Mouse (Mus musculus) fibroblast of lung, adult 2 months (primary cell): ENCODE data around the gene Ifnar1.
"Not testable (repeated sequence)": the region's sequence is repeated elsewhere in the genome, so short reads cannot be mapped to it uniquely, and the experiment has no call there.

Experiments used
- DNase-seq: peaks from one replicate; pipeline ENCODE4 v3.0.0-alpha.2; 2011; ENCODE audit warnings: low read depth

The Ifnar1 gene

DNA sequence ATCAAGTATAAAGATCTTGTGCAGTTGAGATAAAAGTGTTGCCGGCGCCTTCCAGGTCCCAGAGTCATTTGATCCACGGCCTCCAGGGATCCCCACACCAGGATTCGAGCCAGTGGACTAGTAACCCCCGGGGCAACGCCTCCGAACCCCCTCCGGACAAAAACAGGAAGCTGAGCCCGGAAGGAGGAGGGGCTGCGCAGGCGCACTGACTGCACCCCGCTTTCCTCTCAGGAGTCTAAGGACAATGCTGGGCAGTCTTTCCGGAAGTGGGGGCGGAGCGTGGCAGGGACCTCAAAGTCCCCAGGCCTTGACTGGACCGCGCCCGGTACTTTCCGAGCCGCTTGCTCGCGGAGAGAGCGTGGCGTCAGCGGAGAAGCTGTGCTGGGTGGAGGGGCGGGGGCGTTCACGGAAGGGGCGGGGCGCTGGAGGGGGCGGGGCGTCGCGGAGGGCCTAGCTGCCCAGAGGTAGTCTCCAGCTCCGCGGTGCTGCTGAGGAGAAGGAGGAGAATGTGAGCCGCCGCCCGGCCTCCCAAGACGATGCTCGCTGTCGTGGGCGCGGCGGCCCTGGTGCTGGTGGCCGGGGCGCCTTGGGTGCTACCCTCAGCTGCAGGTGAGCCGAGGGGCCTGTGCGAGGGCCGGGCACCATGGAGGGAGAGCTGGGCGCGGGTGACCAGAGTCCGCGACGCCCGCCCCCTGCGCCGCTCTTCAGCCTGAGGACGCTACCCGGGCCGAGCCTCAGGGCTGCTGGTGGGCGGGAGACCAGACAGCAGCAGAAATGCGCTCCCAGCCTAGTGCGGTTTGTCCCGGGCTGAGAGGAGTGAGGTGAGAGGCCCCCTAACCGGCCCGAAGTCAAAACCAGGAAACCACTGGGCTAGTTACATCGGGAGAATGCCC, at the start of gene Ifnar1:
Gene Ifnar1 (plus strand): TSS at position 431 of the 893 bp plus-strand sequence.
- peak; percentile 97 for DNase-seq

DNA sequence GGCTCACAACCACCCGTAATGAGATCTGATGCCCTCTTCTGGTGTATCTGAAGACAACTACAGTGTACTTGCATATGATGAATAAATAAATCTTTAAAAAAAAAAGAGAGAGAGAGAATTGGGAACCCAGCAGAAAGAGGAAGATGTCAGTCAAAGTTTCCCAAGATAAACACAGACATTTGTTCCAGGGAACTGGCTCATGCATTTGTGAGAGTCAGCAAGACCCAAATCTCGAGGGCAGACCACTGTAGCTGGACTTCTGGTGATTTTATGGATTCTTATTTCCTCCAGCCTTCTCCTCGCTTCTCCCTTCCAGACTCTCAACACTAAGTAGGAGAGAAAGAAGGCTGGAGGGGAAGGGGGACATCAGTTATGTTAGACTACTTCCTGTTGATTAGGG, 47.0 kb upstream of the Ifnar1 start:
- DNase-seq: no peak

DNA sequence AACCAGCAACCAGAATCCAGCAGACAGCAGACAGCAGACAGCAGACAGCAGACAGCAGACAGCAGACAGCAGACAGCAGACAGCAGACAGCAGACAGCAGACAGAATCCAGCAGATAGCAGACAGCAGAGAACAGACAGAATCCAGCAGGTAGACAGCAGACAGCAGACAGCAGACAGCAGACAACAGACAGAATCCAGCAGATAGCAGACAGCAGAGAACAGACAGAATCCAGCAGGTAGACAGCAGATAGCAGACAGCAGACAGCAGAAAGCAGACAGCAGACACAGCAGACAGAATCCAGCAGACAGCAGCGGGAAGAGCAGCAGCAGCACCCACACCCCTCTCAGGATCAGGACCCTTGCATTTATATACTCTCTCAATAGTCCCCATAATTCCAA, 46.4 kb upstream of the Ifnar1 start:
- not testable (repeated sequence) for DNase-seq

DNA sequence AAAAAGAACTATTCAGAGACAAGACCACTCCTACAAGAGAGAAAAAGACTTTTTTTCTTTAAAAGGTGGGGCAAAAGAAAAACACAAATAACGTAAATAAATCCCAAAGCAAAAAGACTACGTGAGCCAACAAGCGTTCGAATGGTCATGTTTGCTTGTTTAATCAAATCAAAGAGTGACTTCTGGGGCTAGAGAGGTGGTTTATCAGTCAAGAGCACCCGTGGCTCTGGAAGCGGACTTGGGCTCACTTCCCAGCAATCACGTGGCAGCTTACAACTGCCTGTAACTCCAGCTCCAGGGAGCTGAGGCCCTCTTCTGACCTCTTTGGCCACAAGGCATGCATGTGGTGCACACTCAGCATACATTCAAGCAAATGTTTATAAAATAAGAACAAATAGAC, 43.7 kb upstream of the Ifnar1 start:
- peak; percentile 43 for DNase-seq

DNA sequence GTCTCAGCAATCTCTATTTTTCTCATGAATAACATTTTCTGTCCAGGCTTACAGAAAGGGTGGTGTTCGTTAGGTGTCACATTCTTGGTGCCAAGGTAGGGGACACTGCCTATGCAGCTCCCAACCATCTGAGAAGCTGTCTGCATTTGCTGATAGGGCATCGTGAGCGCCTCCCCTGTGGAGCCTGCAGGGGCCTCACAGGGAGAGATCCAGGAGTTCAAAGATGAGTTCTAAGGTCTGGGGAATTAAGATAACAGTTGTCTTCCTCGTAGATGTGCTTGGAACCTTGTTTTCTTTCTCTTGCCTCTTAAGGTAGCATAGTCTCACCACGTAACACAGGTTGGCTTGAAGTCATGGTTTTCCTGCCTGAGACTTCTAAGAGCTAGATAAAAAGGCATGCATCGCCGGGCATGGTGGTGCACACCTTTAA, 43.2 kb upstream of the Ifnar1 start:
- no peak for DNase-seq

DNA sequence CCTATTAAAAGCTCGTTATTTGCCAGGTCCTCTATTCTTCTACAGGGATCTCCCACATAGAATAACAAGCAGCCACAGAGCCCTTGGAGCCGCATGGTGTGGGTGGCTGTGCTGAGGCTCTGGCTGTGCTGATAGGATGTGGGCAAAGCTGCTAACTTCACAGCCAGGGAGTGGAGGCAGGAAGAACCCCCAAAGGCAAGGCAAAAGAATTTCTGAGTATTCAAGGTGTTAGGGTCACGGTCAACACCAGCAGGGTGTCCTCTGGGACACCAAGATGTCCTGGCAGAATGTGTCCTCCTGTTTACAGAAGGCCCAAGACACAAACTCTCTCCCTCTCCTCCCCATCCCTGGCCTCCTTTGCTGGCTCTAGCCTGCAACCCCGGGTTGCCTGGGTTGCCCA, 42.6 kb upstream of the Ifnar1 start:
- no peak for DNase-seq

DNA sequence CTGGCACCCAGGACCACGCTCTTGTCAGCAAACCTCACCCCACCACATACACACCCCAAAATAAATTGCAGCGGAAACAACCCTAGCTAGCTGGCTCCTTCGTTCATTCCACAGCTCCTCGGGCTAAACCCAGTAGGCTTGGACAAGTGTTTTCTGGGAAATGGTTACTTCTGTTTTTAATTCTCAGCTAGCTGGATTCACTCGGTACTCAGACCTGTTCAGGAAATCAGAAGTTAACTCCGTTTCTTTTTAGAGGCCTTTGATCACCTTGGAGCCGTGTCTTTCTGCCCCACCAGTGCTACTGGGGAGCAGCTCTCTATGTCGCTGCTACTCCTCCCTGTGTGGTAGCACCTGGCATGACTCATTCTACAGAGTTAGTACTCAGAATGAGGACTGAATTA, 41.8 kb upstream of the Ifnar1 start:
- no peak for DNase-seq

DNA sequence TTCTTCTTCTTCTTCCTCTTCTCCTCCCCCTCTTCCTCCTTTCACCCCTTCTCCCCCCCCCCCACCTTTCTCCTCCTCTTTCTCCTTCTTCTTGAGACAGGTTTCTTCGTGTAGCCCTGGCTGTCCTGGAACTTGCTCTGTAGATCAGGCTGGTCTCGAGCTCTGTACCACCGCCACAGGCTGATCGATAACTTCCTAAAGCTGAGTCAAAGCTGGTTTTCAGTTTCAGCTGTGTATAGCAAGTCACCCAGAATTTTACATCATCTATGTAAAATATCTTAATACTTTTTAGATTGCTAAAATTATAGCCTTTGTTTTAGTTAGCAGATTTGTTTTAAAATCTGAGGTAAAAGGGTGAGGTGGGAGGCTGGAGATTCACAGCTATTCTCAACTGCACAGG, 40.2 kb upstream of the Ifnar1 start:
- DNase-seq: no peak

DNA sequence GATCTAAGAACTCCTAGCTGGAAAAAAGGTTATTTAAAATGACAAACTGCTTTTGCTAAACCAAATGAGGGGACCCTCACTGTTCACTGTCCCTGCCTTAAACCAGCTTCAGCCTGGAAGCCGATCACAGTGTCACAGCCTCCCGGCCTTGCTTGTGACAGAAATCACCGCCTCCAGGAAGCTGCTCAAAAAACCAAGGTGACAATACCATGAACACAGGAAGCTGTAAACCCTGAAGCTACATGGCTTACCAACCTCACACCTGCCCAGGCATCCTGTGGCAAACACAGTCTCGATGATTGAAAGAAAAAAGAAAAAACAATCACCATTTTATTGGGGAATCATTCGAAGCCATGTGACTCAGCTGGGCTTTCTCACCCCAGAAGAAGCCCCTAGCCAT, 39.5 kb upstream of the Ifnar1 start:
- no peak for DNase-seq

DNA sequence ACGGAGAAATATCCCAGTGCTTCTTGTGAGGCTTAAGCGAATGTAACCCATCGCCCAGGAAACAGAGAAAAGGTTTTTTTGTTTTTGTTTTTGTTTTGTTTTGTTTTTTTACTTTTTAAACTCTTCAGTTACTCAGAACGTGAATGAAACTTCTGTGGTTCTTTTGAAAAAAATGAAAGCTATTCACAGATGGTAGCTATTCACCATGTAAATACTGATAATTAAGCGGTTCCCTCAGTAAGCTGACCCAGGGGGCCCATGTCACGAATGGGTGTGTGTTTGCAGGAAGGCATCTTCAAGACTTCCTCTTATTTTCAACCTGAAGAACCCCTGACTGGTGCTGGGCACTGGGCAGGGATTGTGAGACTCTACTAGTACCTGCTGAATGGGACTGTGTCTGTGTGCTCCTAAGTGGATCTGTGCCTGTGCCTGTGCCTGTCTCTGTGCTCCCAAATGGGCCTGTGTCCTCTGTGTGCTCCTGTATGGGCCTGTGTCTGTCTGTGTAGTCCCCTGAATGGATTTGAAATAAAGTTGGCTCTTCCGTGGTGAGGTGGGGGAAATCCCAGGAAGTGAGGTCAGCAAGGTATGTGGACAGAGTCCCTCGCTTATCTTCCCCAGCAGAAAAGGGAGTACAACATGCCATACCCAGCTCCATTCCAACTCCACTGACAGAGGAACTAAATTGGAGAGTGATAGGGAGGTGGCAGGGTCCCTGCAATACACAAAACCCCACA, 38.1 kb upstream of the Ifnar1 start:
- no peak for DNase-seq

DNA sequence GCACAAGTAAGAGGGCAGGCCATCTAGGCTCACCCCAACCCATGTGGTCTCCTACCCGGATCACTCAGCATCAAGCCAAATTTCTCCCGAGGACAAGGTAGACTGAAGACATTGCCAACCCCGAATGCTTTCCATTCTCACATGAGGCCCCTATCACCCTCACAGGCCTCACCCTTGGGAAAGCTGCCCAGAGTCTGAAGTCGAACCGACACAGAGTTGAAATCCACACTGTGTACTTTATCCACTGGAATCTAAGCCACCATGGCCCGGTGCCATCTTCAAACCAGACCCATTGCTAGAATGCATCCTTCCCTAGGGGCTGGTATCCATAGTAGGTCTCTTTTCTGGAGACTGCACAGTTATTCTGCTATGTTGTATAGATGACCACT, 37.5 kb upstream of the Ifnar1 start:
- no peak for DNase-seq

DNA sequence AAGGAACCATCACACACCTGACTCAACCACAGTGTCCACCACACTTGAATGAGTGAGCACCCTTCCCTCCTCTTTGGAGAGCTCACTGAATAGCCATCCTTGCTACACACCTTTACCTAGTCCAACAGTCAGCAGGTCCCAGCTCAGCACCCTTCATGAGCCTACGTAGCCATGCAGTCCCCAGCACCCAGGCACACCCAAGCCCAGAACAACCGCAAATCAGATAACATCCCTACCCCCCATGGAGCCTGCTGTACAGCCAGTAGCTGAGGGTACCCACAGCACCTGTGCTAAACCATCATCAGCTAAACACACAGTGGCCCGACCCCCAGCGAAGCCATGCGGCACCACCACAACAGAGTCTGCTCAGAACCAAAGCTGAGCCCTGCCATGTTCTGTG, 37.0 kb upstream of the Ifnar1 start:
- DNase-seq: no peak

DNA sequence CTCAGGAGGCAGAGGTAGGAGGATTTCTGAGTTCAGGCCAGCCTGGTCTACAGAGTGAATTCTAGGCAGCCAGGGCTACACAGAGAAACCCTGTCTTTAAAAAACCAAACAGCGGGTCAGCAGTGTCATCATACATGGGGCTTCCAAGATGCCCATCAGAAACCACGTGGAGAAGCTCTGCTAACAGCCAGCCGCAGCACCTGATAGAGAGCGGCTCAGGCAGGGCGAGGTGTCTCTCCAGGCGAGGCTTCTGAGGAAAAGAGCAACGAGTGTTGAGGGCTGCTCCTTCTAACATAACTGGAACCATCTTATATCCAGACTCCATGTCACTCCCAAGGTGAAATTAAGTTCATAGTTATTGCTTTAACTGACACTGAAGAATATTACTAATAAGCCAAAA, 36.1 kb upstream of the Ifnar1 start:
- DNase-seq: no peak

DNA sequence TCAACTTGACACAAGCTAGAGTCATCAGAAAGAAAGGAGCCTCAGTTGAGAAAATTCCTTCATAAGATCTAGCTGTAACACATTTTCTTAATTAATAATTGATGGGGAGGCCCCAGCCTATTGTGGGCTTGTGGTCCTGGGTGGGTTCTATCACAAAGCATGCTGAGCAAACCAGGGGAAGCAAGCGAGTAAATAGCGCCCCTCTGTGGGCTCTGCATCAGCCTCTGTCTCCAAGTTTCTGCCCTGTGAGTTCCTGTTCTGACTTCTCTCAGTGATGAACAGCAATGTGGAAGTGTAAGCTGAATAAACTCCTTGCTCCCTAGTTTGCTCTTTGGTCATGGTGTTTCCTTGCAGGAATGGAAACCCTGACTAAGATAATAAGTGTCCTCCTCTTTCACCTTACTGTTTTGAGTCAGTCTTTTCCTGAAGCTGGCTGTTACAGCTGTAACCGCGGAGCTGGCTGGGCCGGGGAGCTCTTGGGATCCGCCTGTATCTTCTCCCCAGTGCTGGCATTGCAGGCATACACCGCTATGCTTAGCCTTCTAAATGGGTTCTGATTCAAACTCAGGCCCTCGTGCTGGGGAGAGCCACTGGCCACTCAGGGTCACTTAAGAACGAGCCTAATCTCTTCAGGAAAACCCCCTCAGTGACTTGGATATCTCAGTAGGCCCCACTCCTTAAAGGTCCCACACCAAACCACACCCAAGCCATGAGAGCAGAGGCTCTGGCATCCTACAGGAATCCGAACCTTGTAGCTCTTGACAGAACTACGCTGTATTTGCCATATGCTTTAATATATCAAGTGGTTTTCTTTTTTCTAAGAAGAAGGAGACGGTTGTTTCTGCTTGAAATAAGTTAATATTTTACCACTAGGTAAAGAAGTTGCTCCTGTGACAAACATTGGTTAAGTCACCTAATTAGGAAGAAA, 34.6 kb upstream of the Ifnar1 start:
- DNase-seq: no peak

DNA sequence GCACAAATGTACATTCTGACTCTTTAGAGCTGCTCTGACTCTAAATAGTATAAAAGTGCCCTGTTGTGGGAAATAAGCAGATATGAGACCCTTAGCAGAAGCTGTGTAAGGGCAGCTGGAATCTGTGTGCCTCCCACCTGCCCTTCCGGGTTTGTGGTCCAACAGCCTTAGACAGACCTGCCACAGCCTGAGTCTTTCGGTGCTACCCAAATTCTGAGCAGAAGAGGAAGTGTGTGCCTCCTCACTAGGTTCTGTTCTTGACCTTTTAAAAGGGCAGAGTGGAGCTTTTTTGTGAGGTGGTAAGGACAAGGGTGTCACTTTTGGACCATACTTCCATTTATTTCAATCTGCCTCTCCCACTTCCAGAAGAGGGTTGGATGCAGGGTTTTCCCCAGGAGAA, 33.1 kb upstream of the Ifnar1 start:
- DNase-seq: no peak

DNA sequence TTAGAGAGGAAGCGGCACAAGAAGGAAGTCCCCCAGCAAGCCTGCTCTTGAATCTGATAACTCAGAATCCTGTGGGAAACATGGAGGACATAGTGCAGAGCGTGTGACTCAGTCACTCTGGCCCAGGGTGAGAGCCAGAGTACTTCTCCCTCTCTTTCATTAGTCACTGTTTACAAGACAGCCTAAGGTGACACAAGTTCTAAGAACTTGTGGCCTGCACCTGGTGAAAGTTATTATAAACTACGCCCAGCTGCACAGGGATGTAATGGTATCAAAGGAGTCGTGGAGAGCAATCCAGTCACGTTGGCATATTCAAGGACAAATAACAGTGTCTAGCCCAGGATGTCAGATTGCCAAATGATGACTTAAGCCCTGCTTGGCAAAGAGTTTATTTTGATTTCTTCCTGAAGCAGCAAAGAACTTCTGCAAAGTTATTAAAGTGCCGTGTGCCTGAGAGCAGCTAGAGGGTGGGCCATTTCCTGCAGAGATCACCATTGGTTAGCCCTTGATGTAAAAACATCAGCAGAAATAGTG, 32.6 kb upstream of the Ifnar1 start:
- DNase-seq: peak; percentile 76

DNA sequence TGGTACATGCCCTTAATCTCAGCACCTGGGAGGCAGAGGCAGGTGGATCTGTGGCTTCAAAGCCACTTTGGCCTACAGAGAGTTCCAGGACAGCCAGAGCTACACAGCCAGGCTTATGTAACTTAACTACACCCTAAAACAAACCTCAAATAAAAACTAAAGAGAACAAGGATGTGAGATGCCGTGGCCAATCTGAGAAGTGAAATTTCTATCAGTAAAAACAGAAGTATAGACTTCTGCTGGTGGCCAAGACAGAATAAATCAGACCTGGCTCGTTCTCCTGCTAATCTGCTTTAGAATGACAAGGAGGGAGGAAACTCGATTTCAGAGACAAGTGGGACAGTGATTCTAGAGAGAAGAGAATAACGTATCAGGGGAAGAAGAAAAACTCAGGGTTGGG, 29.2 kb upstream of the Ifnar1 start:
- DNase-seq: no peak

DNA sequence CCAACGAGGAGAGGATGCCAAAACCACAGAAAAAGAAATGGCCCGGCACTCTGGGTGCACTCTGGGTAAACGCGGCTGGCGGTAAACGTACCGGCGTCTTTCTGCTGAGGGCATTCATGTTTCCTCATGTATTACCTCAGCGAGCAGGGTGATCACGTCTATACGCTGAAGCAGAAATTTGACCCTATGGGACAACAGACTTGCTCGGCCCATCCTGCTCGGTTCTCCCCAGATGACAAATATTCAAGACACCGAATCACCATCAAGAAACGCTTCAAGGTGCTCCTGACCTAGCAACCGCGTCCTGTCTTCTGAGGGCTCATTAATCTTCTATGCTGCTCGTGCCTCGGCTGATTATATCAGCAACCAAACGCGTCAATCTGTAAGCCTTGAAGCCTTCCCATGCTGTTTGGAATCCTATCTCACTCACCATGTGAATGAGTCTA, 26.7 kb upstream of the Ifnar1 start:
- no peak for DNase-seq

DNA sequence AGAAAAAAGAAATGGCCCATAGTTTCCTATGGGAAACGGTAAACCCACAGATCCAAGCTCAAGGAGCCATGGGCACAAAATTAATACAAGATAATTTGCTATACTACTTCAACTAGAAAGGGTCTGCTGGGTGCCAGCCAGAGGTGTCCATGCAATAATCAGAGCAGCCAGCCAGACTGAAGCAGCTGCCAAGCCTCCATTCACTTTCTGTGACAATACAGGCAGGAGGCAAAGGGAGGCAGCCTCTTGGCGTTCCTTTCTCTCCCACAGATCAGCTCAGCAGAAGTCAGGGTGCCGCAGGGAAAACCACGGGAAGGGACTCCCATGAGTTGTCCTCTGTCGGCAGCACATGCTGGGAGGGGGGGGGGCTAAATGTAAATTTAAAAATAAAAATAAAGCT, 26.1 kb upstream of the Ifnar1 start:
- DNase-seq: no peak

DNA sequence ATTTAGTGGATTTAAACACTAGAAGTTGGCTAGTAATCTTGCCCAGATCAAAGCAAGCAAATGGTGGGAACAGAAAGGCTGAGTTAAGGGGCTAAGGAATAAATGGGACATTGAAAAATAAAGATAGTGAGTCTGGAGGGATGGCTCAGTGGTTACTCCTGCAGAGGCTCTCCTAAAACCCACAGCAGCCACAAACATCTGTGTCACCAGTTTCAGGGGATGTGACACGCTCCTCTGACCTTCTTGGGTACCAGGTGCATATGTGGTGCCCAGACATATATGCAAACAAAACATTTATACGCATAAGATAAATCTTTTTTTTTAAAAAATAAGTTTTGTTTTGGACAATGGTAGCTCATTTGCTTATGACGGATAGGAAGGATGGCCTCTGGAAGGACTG, 25.6 kb upstream of the Ifnar1 start:
- no peak for DNase-seq

DNA sequence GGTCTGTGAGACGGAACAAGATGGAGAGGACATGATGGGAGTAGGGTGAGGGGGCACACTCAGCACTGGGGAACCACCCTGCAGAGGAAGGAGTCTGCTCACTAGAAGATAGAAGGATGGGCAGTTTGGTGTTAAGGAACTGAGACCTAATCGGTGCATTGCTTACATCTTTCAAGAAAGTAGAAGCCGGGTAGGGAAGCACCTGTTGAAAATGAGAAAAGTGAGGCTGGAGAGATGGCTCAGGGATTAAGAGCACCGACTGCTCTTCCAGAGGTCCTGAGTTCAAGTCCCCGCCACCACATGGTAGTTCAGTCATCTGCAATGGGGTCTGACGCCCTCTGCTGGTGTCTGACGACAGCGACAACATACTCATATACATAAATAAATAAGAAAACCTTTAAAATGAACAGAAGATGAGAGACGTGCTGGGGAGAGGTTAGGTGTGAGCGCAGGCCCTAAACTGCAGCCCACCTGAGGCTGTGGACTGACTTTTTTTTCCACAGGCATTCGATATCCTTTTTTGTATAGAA, 25.1 kb upstream of the Ifnar1 start:
- no peak for DNase-seq
